Comparison of ENCODE assay signal across 19 mouse cellular contexts in the genomic region with DNA sequence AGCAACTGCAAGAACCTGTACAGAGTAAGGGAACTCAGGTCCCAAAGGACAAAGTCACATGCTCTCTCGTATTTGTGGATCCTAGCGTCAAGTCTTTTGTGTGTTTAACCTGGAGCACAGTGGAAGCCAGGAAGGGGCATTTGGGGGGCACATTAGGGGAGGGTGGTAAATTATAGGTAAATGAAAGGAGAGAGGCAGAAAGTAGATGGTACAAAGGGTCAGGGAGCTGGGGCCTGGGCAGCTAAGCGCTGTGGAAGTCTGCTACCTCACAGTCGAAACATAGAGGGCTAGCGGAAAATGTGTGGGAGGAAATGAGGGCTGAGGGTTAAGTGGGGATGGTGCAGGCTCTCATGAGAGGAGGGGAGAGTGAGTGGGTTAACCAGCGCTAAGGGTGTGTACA. TPM values are rescaled to one million over a fixed set of nuclear protein-coding genes. Genes with fewer than 3 reads are reported as not detected.
"Had no signal": no experiment of that assay in that cellular context is flagged by ENCODE, and none has a peak within 500 bp of the region (broad histone marks: within the 10 kb centered on the region; RNA-seq: fewer than 3 reads in every experiment).

No protein-coding gene starts in this region.

- H3K4me2 ChIP-seq: lung, embryonic 14.5 days; midbrain, embryonic 12.5 days; neural tube, embryonic 13.5 days; neural tube, embryonic 15.5 days had no signal

- H3K36me3 ChIP-seq: midbrain, embryonic 10.5 days; midbrain, embryonic 12.5 days; neural tube, embryonic 13.5 days; neural tube, embryonic 15.5 days had no signal

- DNase-seq: lung, adult 18-20 months; lung, embryonic 14.5 days; lung, postnatal 10 days; lung, postnatal 4 days; midbrain, embryonic 14.5 days; retina, postnatal 1 day; right cerebral cortex, adult 18-20 months; right cerebral cortex, postnatal 25 days; right cerebral cortex, postnatal 4 days; spleen, adult 18-20 months; thymus, adult 18-20 months; thymus, postnatal 14 days; thymus, postnatal 36 days had no signal

- H3K27ac ChIP-seq: midbrain, embryonic 10.5 days; midbrain, embryonic 12.5 days; neural tube, embryonic 13.5 days; neural tube, embryonic 15.5 days had no signal

- H3K27me3 ChIP-seq: midbrain, embryonic 12.5 days; neural tube, embryonic 13.5 days; neural tube, embryonic 15.5 days had no signal

- H3K9ac ChIP-seq: lung, embryonic 14.5 days; midbrain, embryonic 12.5 days; neural tube, embryonic 13.5 days; neural tube, embryonic 15.5 days had no signal

- H3K4me3 ChIP-seq: midbrain, embryonic 10.5 days; midbrain, embryonic 12.5 days; myocyte; neural tube, embryonic 13.5 days; neural tube, embryonic 15.5 days had no signal

- ATAC-seq: midbrain, embryonic 16.5 days had no signal

- H3K9me3 ChIP-seq: midbrain, embryonic 10.5 days; midbrain, embryonic 12.5 days; neural tube, embryonic 13.5 days; neural tube, embryonic 15.5 days had no signal

RNA-seq across cellular contexts. Expression of a gene that starts 44.2 kb away (rescaled TPM):
- polyA plus RNA-seq: midbrain, embryonic 10.5 days; midbrain, embryonic 12.5 days; midbrain, embryonic 14.5 days; midbrain, embryonic 16.5 days; myocyte; neural tube, embryonic 15.5 days had no signal
